In the genomic region with DNA sequence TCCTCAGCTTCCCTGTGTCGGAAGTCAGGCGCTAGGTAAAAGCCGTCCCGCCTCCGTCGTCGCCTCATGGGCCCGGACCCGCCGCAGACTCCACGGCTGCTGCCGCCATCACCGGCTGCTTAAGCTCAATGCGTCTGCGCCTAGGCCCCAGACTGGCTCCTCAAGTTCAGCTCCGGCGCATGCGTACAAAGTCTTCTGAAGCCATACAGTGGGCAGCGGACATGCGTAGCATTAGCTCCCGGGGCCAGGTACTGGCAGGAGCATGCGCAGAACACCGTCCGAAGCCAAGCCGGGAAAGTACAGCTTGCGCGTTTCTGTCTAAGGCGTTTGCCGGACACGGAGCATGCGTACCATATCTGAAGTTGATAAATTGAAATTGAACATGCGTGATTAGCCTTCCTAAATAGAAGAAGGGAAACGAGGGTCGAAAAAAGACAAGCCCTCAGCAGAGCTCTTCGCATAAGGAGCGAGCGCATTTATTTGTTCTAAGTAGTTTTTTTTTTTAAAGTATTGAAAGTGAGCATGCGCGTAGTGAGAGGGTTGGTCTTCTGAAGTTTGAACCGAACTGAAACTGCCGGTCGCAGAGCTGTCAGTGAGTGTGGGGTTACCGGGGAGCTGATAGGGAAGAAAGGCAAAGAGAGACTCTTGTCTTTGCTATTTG, we compare ENCODE assay signal across 8 mouse cellular contexts. TPM values are rescaled to one million over a fixed set of nuclear protein-coding genes. Genes with fewer than 3 reads are reported as not detected.
DNase-seq lines count a peak whose midpoint lies in the region; ATAC-seq lines count a peak whose summit lies in the region.

A gene (minus strand): TSS at position 167 of the 661 bp plus-strand sequence.
A gene (plus strand): TSS at position 353 of the 661 bp plus-strand sequence.

- peak within 1 kb of the TSS; percentile 74 for H3K4me2 ChIP-seq in lung, embryonic 16.5 days (ENCODE audit: low read depth, low read length)

- DNase-seq in MEL-GATA-1-ER (ENCODE audit: extremely low read depth, low read depth): peak; percentile 98
- DNase-seq in cerebellum, adult 8-10 months: peak; percentile 98
- peak; percentile 100 for DNase-seq in forelimb bud, embryonic 11.5 days (ENCODE audit: low read depth, low spot score)
- peak; percentile 97 for DNase-seq in layer of hippocampus, adult 9-10 months (ENCODE audit: low spot score)
- peak; percentile 97 for DNase-seq in ovary, postnatal 10 days (ENCODE audit: low spot score)
- peak; percentile 99 for DNase-seq in thymus, postnatal 10 days (ENCODE audit: low spot score in 2 of 2)

- H3K4me3 ChIP-seq in lung, embryonic 16.5 days (ENCODE audit: low read length): peak within 1 kb of the TSS; percentile 92

- H3K9me3 ChIP-seq in lung, embryonic 16.5 days (ENCODE audit: control insufficient read depth, low read length): no peaks in the 10 kb centered on the region

- H3K27ac ChIP-seq in lung, embryonic 16.5 days (ENCODE audit: low read length): peak within 1 kb of the TSS; percentile 94

- peak; percentile 96 for ATAC-seq in hematopoietic stem cell, adult 5-6 weeks (replicated peaks in 1 of 2; ENCODE audit: insufficient read depth in 1 of 2, low FRiP score in 2 of 2, low TSS enrichment in 1 of 2, low read depth in 1 of 2, poor library complexity in 2 of 2, severe bottlenecking in 2 of 2)
- peak; percentile 99 for ATAC-seq in lung, embryonic 16.5 days (ENCODE audit: low read depth)

- H3K27me3 ChIP-seq in lung, embryonic 16.5 days (ENCODE audit: control insufficient read depth, insufficient read depth, low read depth, low read length): no peaks in the 10 kb centered on the region

- H3K4me1 ChIP-seq in lung, embryonic 16.5 days (replicated peaks; ENCODE audit: control insufficient read depth, insufficient read depth, low read length): peaks cover 16% of the 10 kb centered on the region

- peak within 1 kb of the TSS; percentile 96 for H3K9ac ChIP-seq in lung, embryonic 16.5 days (ENCODE audit: low read length)

- no peaks in the 10 kb centered on the region for H3K36me3 ChIP-seq in lung, embryonic 16.5 days (ENCODE audit: control insufficient read depth, insufficient read depth, low read length)

- under 1% methylated on average over 43 of the region's 43 CpGs for WGBS in lung, embryonic 16.5 days

RNA-seq across cellular contexts. Expression of the first gene that starts in this region (rescaled TPM):
- total RNA-seq in hematopoietic stem cell, adult 5-6 weeks (2017): 41.5 and 63.2 TPM in 2 replicates
- 56.4 and 62.1 TPM in 2 replicates for polyA plus RNA-seq in lung, embryonic 16.5 days (2015; fragmentation: Nextera tagmentation; extraction: Ambion mirVana)

RNA-seq across cellular contexts. Expression of the second gene that starts in this region (rescaled TPM):
- total RNA-seq in hematopoietic stem cell, adult 5-6 weeks (2017): 8.8 and 13.1 TPM in 2 replicates
- 13.3 and 14.0 TPM in 2 replicates for polyA plus RNA-seq in lung, embryonic 16.5 days (2015; fragmentation: Nextera tagmentation; extraction: Ambion mirVana)

Comparison
In these comparisons a context has a peak if more than half of its experiments do, and no peak if none do; other contexts are left out.
1. Peak in every context shown above with its lines: DNase-seq, ATAC-seq, H3K4me3 ChIP-seq and H3K27ac ChIP-seq.